In genomic region chr10:87858013-87858806, GRCm38 (mm10) we compare ENCODE assay signal across 9 mouse cellular contexts. TPM values are rescaled to one million over a fixed set of nuclear protein-coding genes. Genes with fewer than 3 reads are reported as not detected.
DNase-seq lines count a peak whose midpoint lies in the region; ATAC-seq and TF ChIP-seq lines count a peak whose summit lies in the region.
"Had no signal": no experiment of that assay in that cellular context is flagged by ENCODE, and none has a peak within 500 bp of the region (broad histone marks: within the 10 kb centered on the region; RNA-seq: fewer than 3 reads in every experiment).

Gene Igf1 (plus strand): TSS chr10:87858265.

- peak within 1 kb of the TSS; percentile 81 for H3K27ac ChIP-seq in intestine, embryonic 16.5 days (ENCODE audit: low read length)
- H3K27ac ChIP-seq in olfactory bulb, adult 2 months (ENCODE audit: insufficient read depth, low read depth, low read length): peak within 1 kb of the TSS; percentile 34; the same call in 1 of the 2 replicates

- peak within 1 kb of the TSS; percentile 59 for H3K4me3 ChIP-seq in intestine, embryonic 16.5 days (ENCODE audit: low read length)
- H3K4me3 ChIP-seq in olfactory bulb, adult 2 months (ENCODE audit: insufficient read depth, low read depth, low read length): no peak within 1 kb of the TSS
- H3K4me3 ChIP-seq: erythroblast, embryonic 14.5 days had no signal

- no peaks in the 10 kb centered on the region for H3K27me3 ChIP-seq in intestine, embryonic 16.5 days (replicated peaks; ENCODE audit: control insufficient read depth, insufficient read depth, low read length)

- intact Hi-C loops in gastrocnemius, postnatal 14 days (cut with DNase I; ENCODE audit: low total_unique reads): no loop called here

- TF ChIP-seq CTCF in olfactory bulb, adult 2 months (IDR thresholded peaks at IDR 0.05; ENCODE audit: insufficient read depth, low read depth, low read length): no peak

- peaks cover 14% of the 10 kb centered on the region for H3K4me1 ChIP-seq in intestine, embryonic 16.5 days (ENCODE audit: control insufficient read depth, insufficient read depth, low read length)
- peaks cover 9% of the 10 kb centered on the region for H3K4me1 ChIP-seq in olfactory bulb, adult 2 months (ENCODE audit: control insufficient read depth, insufficient read depth, low read length)

- H3K9ac ChIP-seq in intestine, embryonic 16.5 days (ENCODE audit: low read depth, low read length): 0 out of 2 replicates have a peak within 1 kb of the TSS, but pooled peaks have one; percentile 41

- no peaks in the 10 kb centered on the region for H3K36me3 ChIP-seq in intestine, embryonic 16.5 days (ENCODE audit: control insufficient read depth, insufficient read depth, low read length)

- H3K4me2 ChIP-seq in intestine, embryonic 16.5 days (ENCODE audit: low read depth, low read length): peak within 1 kb of the TSS; percentile 73

- ATAC-seq in intestine, embryonic 16.5 days: peak; percentile 37; the same call in 1 of the 2 replicates

- 34% methylated on average over 5 of the region's 5 CpGs for WGBS in intestine, embryonic 16.5 days
- WGBS in olfactory bulb, adult 2 months: 70% methylated on average over 5 of the region's 5 CpGs

- TF ChIP-seq POLR2A in olfactory bulb, adult 2 months (IDR thresholded peaks at IDR 0.05; ENCODE audit: insufficient read depth, low read depth, low read length): no peak

- no peak for DNase-seq in gastrocnemius, postnatal 10 days
- DNase-seq in gastrocnemius, adult 18-20 months (ENCODE audit: low spot score): no peak
- DNase-seq in adrenal gland, postnatal 10 days: no peak
- no peak for DNase-seq in gastrocnemius, postnatal 14 days
- DNase-seq in spleen, postnatal 36 days (ENCODE audit: low spot score in 2 of 2): no peak
- DNase-seq in spleen, adult 12 weeks (ENCODE audit: low spot score): no peak

- H3K9me3 ChIP-seq in intestine, embryonic 16.5 days (ENCODE audit: control insufficient read depth, low read length): no peaks in the 10 kb centered on the region

RNA-seq across cellular contexts. Expression of gene Igf1, which starts in this region (rescaled TPM):
- 100 to 1,000 TPM in 1 of 2 experiments, 10 to 100 TPM in 1; 86.1 to 102 TPM for total RNA-seq in gastrocnemius, postnatal 10 days (2021)
- total RNA-seq in gastrocnemius, adult 18-20 months (2021): 1 to 10 TPM; 6.8 to 9.4 TPM
- total RNA-seq in adrenal gland, postnatal 10 days (2021): 100 to 1,000 TPM in 1 of 2 experiments, 10 to 100 TPM in 1; 66.7 to 104 TPM
- 10 to 100 TPM; 39.7 to 63.6 TPM for total RNA-seq in gastrocnemius, postnatal 14 days (2021)
- 36.2 and 36.3 TPM in 2 replicates for polyA plus RNA-seq in intestine, embryonic 16.5 days (2015; fragmentation: Nextera tagmentation; extraction: Ambion mirVana)
- polyA plus RNA-seq in olfactory bulb, adult 2 months (2012; ENCODE audit: insufficient read depth, insufficient read length, low replicate concordance, missing spikeins): 278 TPM in 1 of 2 replicates, not detected in the other
